Mouse (Mus musculus): ENCODE measurements around the gene Rpl18. TPM values are rescaled to one million over a fixed set of nuclear protein-coding genes. Genes with fewer than 3 reads are reported as not detected.
A peak's percentile ranks its signal among the peaks of the same experiment; 100 is the strongest.

The Rpl18 gene
- polyA plus RNA-seq, 1 experiment from 2014 or later, result 1,110 TPM

DNA sequence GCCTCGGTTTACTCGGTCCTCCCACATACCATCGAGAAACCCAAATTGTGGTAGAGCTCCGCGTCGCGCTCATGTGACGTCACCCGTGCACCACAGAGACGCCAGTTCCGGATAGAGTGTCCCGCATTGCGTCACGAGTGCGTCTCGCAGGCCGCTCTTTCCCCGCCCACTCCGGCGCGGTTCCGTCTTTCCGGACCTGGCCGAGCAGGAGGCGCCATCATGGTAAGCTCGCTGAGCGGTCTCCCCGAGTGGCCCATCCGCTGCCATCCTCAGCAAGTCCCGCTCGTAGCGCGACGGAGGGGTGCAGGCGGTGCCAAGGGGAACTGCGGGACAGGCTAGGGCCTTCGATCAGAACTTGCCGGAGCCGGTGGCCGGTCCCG lies 2.7 kb downstream of the Rpl18 start, which contains the start of gene Sphk2:
TSS of gene Sphk2 (minus strand) at position 85 of the 380 bp plus-strand sequence.
- no peaks in the 10 kb centered on the region for H3K9me3 ChIP-seq
- peak; percentile 58 for ATAC-seq
- peak within 1 kb of the TSS; percentile 83 for H3K4me2 ChIP-seq (replicated peaks)
- H3K4me3 ChIP-seq (replicated peaks), result peak within 1 kb of the TSS; percentile 71
- under 1% methylated on average over 41 of the region's 41 CpGs for WGBS
- H3K36me3 ChIP-seq, result peaks cover 20% of the 10 kb centered on the region
- H3K4me1 ChIP-seq (replicated peaks), result peaks cover 50% of the 10 kb centered on the region
- H3K27me3 ChIP-seq (replicated peaks), result no peaks in the 10 kb centered on the region
- peak within 1 kb of the TSS; percentile 91 for H3K9ac ChIP-seq
- peak within 1 kb of the TSS; percentile 90 for H3K27ac ChIP-seq

DNA sequence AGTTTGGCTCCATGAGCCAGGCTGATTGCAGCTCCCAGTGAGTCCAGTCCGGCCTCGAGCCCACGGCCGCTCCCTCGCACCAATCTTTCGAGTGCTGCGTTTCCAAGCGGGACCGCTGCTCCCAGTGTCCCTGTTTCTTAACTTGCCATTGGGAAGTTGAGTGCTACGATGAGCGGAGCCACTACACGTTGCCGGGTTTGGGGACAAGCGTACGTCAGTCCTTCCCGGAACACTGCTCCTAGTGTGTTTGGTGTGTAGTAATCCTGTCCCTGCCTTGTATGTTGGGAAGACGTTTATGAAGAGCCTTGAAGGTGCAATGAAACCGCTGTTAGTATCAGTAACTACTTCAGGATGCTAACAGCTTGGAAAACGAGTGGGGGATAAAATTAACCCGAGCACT lies 3.1 kb downstream of the Rpl18 start:
- under 1% methylated on average over 20 of the region's 20 CpGs for WGBS
- Histone ChIP-seq H3K36me3 (peaks cover 16% of the 10 kb centered on the region), H3K4me1 (replicated peaks) (peaks cover 45% of the 10 kb centered on the region)

DNA sequence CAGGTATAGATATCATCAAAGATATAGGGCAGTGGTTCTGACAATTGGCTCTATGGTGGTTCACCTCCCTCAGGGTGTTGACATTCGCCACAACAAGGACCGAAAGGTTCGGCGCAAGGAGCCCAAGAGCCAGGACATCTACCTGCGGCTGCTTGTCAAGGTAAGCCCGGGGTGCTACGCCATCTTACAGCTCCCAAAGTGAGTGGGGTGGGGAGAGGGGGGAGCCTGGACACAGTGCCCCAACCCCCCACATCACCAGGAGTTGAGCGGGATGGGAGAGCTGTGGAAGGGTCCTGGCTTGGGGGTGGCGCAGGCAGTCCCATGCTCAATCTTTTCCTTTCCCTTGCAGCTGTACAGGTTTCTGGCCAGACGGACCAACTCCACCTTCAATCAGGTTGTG lies 3.9 kb downstream of the Rpl18 start:
- ATAC-seq, result no peak
- Histone ChIP-seq H3K9ac (peak overlapping the region; percentile 91), H3K27me3 (replicated peaks) (no peaks in the 10 kb centered on the region), H3K4me3 (replicated peaks) (peak overlapping the region; percentile 71), H3K4me1 (replicated peaks) (peaks cover 39% of the 10 kb centered on the region), H3K9me3 (no peaks in the 10 kb centered on the region), H3K27ac (0 out of 2 replicates have a peak overlapping the region, but pooled peaks have one; percentile 41), H3K4me2 (replicated peaks) (peak overlapping the region; percentile 76), H3K36me3 (peaks cover 21% of the 10 kb centered on the region)
- 68% methylated on average over 10 of the region's 10 CpGs for WGBS

More for the DNA sequence above, 3.1 kb downstream of the Rpl18 start:
- Histone ChIP-seq H3K4me3 (replicated peaks) (peak overlapping the region; percentile 71), H3K4me2 (replicated peaks) (peak overlapping the region; percentile 76), H3K9ac (peak overlapping the region; percentile 91), H3K27me3 (replicated peaks) (no peaks in the 10 kb centered on the region), H3K27ac (peak overlapping the region; percentile 90), H3K9me3 (no peaks in the 10 kb centered on the region)
- no peak for ATAC-seq

DNA sequence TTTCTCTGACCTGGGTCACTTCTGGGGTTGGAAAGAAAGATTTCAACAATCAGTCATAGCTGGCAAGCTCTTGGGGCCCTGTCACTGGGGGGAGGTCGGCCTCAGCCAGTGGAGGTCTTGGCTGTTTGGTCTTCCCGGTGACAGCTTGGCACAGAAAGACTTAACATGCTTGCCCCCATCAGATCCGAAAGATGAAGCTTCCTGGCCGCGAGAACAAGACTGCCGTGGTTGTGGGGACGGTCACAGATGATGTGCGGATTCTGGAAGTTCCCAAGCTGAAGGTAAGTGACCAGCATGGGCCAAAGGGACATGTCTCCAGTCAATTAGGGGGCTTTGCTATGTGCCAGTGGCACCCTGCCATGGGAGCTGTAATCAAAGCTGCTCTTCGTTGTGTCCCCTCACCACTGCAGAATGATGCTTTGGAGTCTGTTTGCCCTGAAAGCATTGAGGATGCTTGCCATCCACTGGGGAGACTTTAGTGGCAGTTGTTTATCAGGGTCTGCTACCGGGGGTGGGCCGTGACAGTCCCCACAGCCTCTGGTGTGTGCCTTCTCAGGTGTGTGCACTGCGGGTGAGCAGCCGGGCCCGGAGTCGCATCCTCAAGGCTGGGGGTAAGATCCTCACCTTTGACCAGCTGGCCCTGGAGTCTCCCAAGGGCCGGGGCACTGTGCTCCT lies 4.6 kb downstream of the Rpl18 start:
- Histone ChIP-seq H3K4me1 (replicated peaks) (peaks cover 34% of the 10 kb centered on the region), H3K9ac (peak overlapping the region; percentile 91), H3K4me2 (replicated peaks) (peak overlapping the region; percentile 76), H3K36me3 (peaks cover 27% of the 10 kb centered on the region), H3K9me3 (no peaks in the 10 kb centered on the region), H3K27ac (peak overlapping the region; percentile 41; the same call in 1 of the 2 replicates), H3K27me3 (replicated peaks) (no peaks in the 10 kb centered on the region), H3K4me3 (replicated peaks) (peak overlapping the region; percentile 71)
- ATAC-seq, result no peak
- WGBS, result 88% methylated on average over 16 of the region's 16 CpGs

DNA sequence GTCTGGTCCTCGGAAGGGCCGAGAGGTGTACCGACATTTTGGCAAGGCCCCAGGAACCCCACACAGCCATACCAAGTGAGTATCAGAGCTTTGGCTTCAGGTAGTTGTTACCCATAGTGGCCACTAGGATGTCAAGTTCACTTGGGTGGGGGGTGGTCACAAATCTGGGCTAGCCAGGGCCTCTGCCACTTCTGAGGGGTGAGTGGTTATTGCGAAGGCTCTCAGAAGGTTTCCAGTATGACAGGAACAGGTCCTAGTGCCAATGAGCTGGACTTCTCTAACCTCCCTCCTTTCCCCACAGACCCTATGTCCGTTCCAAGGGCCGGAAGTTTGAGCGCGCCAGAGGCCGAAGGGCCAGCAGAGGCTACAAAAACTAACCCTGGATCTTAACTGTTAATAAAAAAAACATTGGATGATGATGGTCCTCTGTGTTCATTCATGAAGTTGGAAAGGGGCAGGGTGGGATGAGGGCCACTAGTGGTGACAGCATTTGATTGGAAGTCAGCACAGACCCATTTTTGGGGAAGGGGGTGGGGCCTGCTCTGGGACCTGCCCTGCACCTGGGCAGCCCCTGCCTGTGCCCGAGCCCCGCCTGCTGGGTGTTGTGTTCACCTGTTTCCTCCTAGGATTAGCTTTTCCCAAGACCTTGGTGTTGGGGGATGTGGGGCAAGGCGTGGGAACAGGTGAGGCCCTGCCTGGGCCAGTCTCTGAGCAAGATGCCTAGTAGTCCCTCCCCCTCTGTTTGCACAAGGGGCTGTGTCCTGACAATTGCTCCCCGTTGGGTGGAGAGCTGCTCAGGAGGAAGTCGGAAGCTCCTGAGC lies 5.4 kb downstream of the Rpl18 start, which contains the start of gene Fam83e:
TSS of gene Fam83e (plus strand) at position 800 of the 821 bp plus-strand sequence.
- Histone ChIP-seq H3K4me2 (replicated peaks) (peak within 1 kb of the TSS; percentile 76), H3K36me3 (peaks cover 34% of the 10 kb centered on the region), H3K4me1 (replicated peaks) (peaks cover 37% of the 10 kb centered on the region), H3K4me3 (replicated peaks) (peak within 1 kb of the TSS; percentile 71), H3K27ac (peak within 1 kb of the TSS; percentile 59), H3K27me3 (replicated peaks) (no peaks in the 10 kb centered on the region), H3K9ac (peak within 1 kb of the TSS; percentile 21), H3K9me3 (no peaks in the 10 kb centered on the region)
- 66% methylated on average over 14 of the region's 14 CpGs for WGBS
- ATAC-seq, result peak; percentile 82

DNA sequence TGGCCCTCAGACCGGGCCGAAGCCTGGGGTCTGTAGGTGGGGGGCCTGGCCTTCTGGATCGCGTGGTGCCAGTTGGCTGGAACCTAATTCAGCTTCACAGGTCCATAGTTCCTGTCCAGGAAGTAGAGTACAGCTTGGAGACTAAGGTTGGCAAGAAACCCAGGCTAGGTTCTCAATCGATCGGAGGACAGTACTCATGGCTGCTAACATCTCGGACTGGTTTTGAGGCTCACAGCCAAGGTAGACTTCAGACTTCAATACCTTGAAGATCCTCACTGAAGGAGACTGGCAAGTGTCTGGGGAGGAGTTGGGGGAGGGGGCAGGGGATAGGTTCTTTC lies 5.9 kb downstream of the Rpl18 start:
- ATAC-seq, result no peak
- 60% methylated on average over 7 of the region's 7 CpGs for WGBS
- Histone ChIP-seq H3K27me3 (replicated peaks) (no peaks in the 10 kb centered on the region), H3K36me3 (peaks cover 40% of the 10 kb centered on the region), H3K9ac (peak overlapping the region; percentile 21; the same call in 1 of the 2 replicates), H3K27ac (peak overlapping the region; percentile 59), H3K4me2 (replicated peaks) (peak overlapping the region; percentile 50), H3K4me1 (replicated peaks) (peaks cover 31% of the 10 kb centered on the region), H3K9me3 (no peaks in the 10 kb centered on the region), H3K4me3 (replicated peaks) (peak overlapping the region; percentile 22)

DNA sequence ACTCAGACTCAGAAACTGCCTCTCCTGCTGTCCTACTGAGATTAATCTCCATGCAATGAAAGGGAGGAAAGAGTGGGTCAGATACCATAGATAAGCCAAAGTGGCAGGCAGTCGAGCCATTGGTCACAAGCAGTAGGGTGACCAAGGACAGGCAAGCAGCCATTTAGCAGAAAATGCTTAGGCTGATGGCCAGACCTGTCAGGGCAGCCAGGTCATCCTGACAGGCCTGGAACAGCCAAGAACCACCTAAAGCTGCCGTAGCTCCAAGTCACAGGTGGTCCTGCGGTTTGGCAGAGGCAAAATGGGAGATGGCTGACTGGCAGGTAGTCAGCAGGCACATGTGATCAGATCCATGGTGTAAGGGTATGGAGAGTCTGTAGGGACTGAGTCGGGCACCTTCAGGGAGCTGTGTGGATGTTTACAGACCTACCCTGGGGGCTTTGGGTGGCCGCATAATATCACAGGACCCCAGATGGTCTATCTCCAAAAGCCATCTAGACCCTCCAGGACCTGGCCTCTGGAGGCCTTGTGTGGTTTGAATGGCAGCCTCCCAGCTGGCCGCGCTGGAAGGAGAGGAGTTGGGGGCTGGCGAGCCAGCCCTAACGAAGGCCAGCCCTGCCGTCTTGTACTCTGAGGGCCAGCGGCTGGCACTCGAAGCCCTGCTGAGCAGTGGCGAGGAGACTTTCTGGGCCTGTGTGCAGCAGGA lies 6.5 kb downstream of the Rpl18 start:
- Histone ChIP-seq H3K9me3 (no peaks in the 10 kb centered on the region), H3K9ac (peak overlapping the region; percentile 21), H3K4me1 (replicated peaks) (peaks cover 30% of the 10 kb centered on the region), H3K4me2 (replicated peaks) (peak overlapping the region; percentile 50), H3K36me3 (peaks cover 45% of the 10 kb centered on the region), H3K27me3 (replicated peaks) (no peaks in the 10 kb centered on the region), H3K4me3 (replicated peaks) (peak overlapping the region; percentile 22), H3K27ac (peak overlapping the region; percentile 59)
- ATAC-seq, result no peak
- 67% methylated on average over 13 of the region's 13 CpGs for WGBS

DNA sequence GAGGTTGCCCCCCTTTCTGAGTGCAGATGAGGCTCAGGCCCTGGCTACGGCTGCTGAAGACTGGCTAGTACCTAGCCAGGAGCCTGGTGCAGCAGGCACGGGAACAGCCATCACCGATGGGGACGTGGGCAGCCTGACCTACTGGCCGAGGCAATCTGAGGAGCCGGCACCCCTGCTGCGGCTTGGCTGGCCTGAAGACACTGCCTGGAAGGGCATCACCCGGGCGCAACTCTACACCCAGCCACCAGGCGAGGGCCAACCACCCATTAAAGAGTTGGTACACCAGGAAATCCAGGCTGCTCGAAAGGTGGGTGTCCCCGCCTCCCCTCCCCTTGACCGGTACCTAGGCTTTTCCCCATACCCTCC lies 7.1 kb downstream of the Rpl18 start:
- Histone ChIP-seq H3K36me3 (peaks cover 47% of the 10 kb centered on the region), H3K27ac (peak overlapping the region; percentile 59), H3K4me3 (replicated peaks) (peak overlapping the region; percentile 22), H3K27me3 (replicated peaks) (no peaks in the 10 kb centered on the region), H3K9ac (peak overlapping the region; percentile 21), H3K4me2 (replicated peaks) (peak overlapping the region; percentile 50), H3K4me1 (replicated peaks) (peaks cover 33% of the 10 kb centered on the region), H3K9me3 (no peaks in the 10 kb centered on the region)
- 74% methylated on average over 13 of the region's 13 CpGs for WGBS
- no peak for ATAC-seq

DNA sequence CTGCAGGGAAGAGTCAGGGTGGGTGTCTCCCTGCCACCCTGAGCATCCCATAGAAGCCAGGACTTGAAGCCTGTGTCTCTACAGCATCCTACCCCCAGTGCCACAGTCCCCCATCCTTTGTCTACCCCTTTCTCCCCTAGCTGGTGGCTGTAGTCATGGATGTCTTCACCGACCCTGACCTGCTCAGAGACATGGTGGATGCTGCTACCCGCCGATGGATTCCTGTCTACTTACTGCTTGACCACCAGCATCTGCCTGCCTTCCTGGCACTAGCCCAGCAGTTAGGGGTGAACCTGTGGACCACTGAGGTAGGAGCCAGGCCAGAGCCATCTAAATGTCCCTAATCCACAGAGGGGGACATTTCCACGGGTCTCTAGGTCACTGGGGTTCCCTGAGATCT lies 8.0 kb downstream of the Rpl18 start:
- Histone ChIP-seq H3K4me2 (replicated peaks) (peak overlapping the region; percentile 50; the same call in 1 of the 2 replicates), H3K9ac (no peak overlapping the region), H3K36me3 (peaks cover 47% of the 10 kb centered on the region), H3K27ac (no peak overlapping the region), H3K9me3 (no peaks in the 10 kb centered on the region), H3K4me1 (replicated peaks) (peaks cover 33% of the 10 kb centered on the region), H3K27me3 (replicated peaks) (no peaks in the 10 kb centered on the region), H3K4me3 (replicated peaks) (no peak overlapping the region)
- 87% methylated on average over 4 of the region's 4 CpGs for WGBS
- no peak for ATAC-seq

DNA sequence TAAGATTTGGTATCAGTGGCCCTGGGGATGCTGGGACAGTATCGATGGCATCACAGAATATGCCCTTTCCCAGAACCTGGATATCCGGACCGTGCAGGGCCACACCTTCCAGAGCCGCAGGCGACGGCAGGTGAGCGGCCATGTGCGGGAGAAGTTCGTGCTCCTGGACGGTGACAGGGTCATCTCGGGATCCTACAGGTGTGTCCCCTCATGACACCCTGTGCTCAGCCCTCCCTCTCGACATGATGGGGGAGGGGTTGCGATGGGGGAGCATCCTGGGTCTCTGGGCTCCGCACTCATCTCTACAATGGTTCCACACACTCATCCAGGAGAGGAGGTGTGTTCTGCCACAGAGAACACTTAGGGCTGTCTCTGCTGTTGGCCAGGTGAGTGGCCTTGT lies 8.5 kb downstream of the Rpl18 start:
- Histone ChIP-seq H3K27ac (no peak overlapping the region), H3K9ac (no peak overlapping the region; the same call in 1 of the 2 replicates), H3K4me2 (replicated peaks) (no peak overlapping the region), H3K4me3 (replicated peaks) (no peak overlapping the region), H3K4me1 (replicated peaks) (peaks cover 32% of the 10 kb centered on the region), H3K36me3 (peaks cover 47% of the 10 kb centered on the region), H3K9me3 (no peaks in the 10 kb centered on the region), H3K27me3 (replicated peaks) (no peaks in the 10 kb centered on the region)
- WGBS, result 90% methylated on average over 14 of the region's 14 CpGs
- ATAC-seq, result no peak

DNA sequence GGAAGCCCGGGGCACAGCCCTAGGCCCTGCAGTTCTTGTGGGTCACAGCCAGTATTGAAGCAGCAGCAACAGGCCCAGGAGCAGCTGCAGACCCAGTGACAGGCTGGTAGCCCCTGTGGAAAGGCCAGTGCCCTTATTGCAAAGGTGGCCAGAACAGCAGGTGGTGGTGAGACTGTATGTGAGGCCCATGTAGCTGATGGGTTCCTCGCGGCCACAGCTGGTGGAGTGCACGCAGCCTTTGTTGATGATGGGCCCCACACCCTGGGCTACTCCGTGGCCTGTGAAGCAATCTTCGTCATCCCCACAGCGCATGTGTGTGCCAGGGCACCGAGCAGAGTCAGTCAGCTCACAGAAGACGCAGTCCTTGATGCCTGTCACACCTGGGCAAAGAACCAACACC lies 9.9 kb downstream of the Rpl18 start:
- Histone ChIP-seq H3K4me1 (replicated peaks) (peaks cover 27% of the 10 kb centered on the region), H3K4me3 (replicated peaks) (no peak overlapping the region), H3K36me3 (peaks cover 40% of the 10 kb centered on the region), H3K9me3 (no peaks in the 10 kb centered on the region), H3K4me2 (replicated peaks) (no peak overlapping the region), H3K9ac (no peak overlapping the region), H3K27me3 (replicated peaks) (no peaks in the 10 kb centered on the region), H3K27ac (no peak overlapping the region)
- WGBS, result 87% methylated on average over 9 of the region's 9 CpGs
- ATAC-seq, result no peak

DNA sequence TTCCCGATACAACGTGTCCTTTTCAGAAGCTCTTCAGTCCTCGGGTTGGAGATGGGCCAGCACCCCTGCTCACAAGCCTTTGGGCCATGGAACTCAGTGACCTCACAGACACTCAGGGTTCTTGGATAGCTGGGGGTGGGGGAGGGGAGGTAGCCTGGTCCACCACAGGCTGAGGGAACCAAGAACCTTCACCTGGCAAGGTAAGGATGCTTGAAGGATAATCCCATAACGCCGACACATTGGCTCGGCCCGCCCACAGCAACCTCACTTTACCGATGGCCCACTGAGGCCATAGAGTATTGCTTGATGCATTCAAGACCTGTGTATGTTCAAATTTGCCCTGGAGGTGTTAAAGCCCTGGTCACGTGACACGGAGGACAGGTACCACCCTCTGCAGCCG lies 10.5 kb downstream of the Rpl18 start, which contains the start of gene Spaca4:
TSS of gene Spaca4 (minus strand) at position 101 of the 400 bp plus-strand sequence.
- Histone ChIP-seq H3K4me2 (replicated peaks) (0 out of 2 replicates have a peak within 1 kb of the TSS, but pooled peaks have one; percentile 7), H3K4me1 (replicated peaks) (peaks cover 33% of the 10 kb centered on the region), H3K4me3 (replicated peaks) (no peak within 1 kb of the TSS), H3K9ac (0 out of 2 replicates have a peak within 1 kb of the TSS, but pooled peaks have one; percentile 17), H3K27ac (peak within 1 kb of the TSS; percentile 67), H3K36me3 (peaks cover 39% of the 10 kb centered on the region), H3K9me3 (no peaks in the 10 kb centered on the region), H3K27me3 (replicated peaks) (no peaks in the 10 kb centered on the region)
- no peak for ATAC-seq
- WGBS, result 91% methylated on average over 11 of the region's 11 CpGs
